9 mouse cellular contexts compared by ENCODE assay signal in the genomic region with DNA sequence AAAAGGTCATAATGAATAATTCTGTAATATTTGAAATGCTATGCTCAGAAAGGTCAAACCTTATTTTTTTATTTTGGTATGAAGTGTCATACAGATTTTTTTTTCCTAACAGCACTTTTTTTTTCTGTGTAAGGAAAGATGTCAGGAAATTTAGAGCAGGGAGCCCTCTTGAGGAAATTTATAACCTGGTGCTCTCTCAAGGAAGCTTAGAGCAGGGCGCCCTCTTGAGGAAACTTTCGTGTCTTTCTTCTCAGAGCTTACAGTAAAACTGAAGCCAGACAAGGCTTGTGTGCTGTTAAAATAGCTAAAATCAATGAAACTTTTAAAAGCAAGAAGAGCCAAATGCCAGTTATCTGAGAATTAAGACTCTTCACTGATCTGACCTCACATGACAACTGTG.
DNase-seq lines count a peak whose midpoint lies in the region; ATAC-seq and TF ChIP-seq lines count a peak whose summit lies in the region.
"Had no signal": no experiment of that assay in that cellular context is flagged by ENCODE, and none has a peak within 500 bp of the region (broad histone marks: within the 10 kb centered on the region; RNA-seq: fewer than 3 reads in every experiment).

No protein-coding gene starts in this region.

- H3K79me2 ChIP-seq in liver, adult 2 months (ENCODE audit: control insufficient read depth, insufficient read depth, low read length) = no peaks in the 10 kb centered on the region

- TF ChIP-seq POLR2A in liver, adult 2 months (IDR thresholded peaks at IDR 0.05; ENCODE audit: extremely low read depth, insufficient read depth, low read length) = no peak

- no peaks in the 10 kb centered on the region; the same call in 1 of the 2 replicates for H3K36me3 ChIP-seq in liver, adult 2 months (ENCODE audit: control insufficient read depth, insufficient read depth, low read length)
- H3K36me3 ChIP-seq in liver, embryonic 11.5 days (ENCODE audit: control insufficient read depth, insufficient read depth, low read length) = no peaks in the 10 kb centered on the region
- H3K36me3 ChIP-seq in limb, embryonic 11.5 days (ENCODE audit: control insufficient read depth, insufficient read depth, low read length) = no peaks in the 10 kb centered on the region

- H3K4me1 ChIP-seq in liver, adult 2 months (ENCODE audit: control insufficient read depth, insufficient read depth, low read length) = no peaks in the 10 kb centered on the region
- H3K4me1 ChIP-seq in liver, embryonic 11.5 days (replicated peaks; ENCODE audit: control insufficient read depth, insufficient read depth, low read length) = no peaks in the 10 kb centered on the region
- H3K4me1 ChIP-seq in limb, embryonic 11.5 days (ENCODE audit: control insufficient read depth, insufficient read depth, low read length) = no peaks in the 10 kb centered on the region
- H3K4me1 ChIP-seq: megakaryocyte, embryonic 14.5 days had no signal

- 7% methylated on average over 2 of the region's 2 CpGs for WGBS in liver, adult 2 months
- 5% methylated on average over 2 of the region's 2 CpGs for WGBS in liver, embryonic 11.5 days
- WGBS in limb, embryonic 11.5 days = 2% methylated on average over 2 of the region's 2 CpGs

- no peaks in the 10 kb centered on the region for H3K27me3 ChIP-seq in liver, adult 2 months (ENCODE audit: control insufficient read depth, insufficient read depth, low read length)
- no peaks in the 10 kb centered on the region for H3K27me3 ChIP-seq in liver, embryonic 11.5 days (replicated peaks; ENCODE audit: control insufficient read depth, insufficient read depth, low read length)
- H3K27me3 ChIP-seq in limb, embryonic 11.5 days (ENCODE audit: control insufficient read depth, insufficient read depth, low read length) = no peaks in the 10 kb centered on the region
- H3K27me3 ChIP-seq: megakaryocyte, embryonic 14.5 days had no signal

- H3K9ac ChIP-seq in liver, adult 2 months (ENCODE audit: low read depth, low read length) = no peak overlapping the region
- no peak overlapping the region for H3K9ac ChIP-seq in liver, embryonic 11.5 days (ENCODE audit: low read depth, low read length)
- no peak overlapping the region for H3K9ac ChIP-seq in limb, embryonic 11.5 days (ENCODE audit: low read length)

- H3K9me3 ChIP-seq in liver, embryonic 11.5 days (ENCODE audit: control insufficient read depth, low read length) = no peaks in the 10 kb centered on the region
- no peaks in the 10 kb centered on the region for H3K9me3 ChIP-seq in limb, embryonic 11.5 days (ENCODE audit: control insufficient read depth, low read length)

- no peak overlapping the region for H3K27ac ChIP-seq in liver, adult 2 months (replicated peaks; ENCODE audit: insufficient read depth, low read depth, low read length)
- no peak overlapping the region for H3K27ac ChIP-seq in liver, embryonic 11.5 days (ENCODE audit: low read depth, low read length)
- H3K27ac ChIP-seq in limb, embryonic 11.5 days (replicated peaks; ENCODE audit: low read depth, low read length) = no peak overlapping the region

- peak; percentile 71 for DNase-seq in liver, adult 2 months (ENCODE audit: extremely low read depth, low read depth, low spot score)
- no peak for DNase-seq in liver, embryonic 11.5 days (ENCODE audit: low spot score)
- peak; percentile 36 for DNase-seq in cerebellum, adult 11-12 months
- peak; percentile 70 for DNase-seq in forelimb bud, embryonic 11.5 days (ENCODE audit: low read depth, low spot score)
- peak; percentile 78 for DNase-seq in kidney, adult 9 months
- DNase-seq in limb, embryonic 11.5 days (ENCODE audit: low spot score) = peak; percentile 76
- DNase-seq in retina, adult 2 months (ENCODE audit: low read depth, low spot score) = peak; percentile 50
- peak; percentile 65 for DNase-seq in urinary bladder, postnatal 25 days (ENCODE audit: low spot score)

- ATAC-seq in liver, embryonic 11.5 days (replicated peaks; ENCODE audit: low FRiP score) = no peak
- ATAC-seq in limb, embryonic 11.5 days (ENCODE audit: insufficient number of reproducible peaks, low FRiP score, low TSS enrichment, low read depth) = no peak

- TF ChIP-seq CTCF in liver, adult 2 months (IDR thresholded peaks at IDR 0.05; ENCODE audit: low read depth, low read length) = peak; percentile 29

- no peak overlapping the region for H3K4me3 ChIP-seq in liver, adult 2 months (ENCODE audit: insufficient read depth, low read depth, low read length)
- no peak overlapping the region for H3K4me3 ChIP-seq in liver, embryonic 11.5 days (ENCODE audit: low read depth, low read length)
- no peak overlapping the region for H3K4me3 ChIP-seq in limb, embryonic 11.5 days (ENCODE audit: low read depth, low read length)
- H3K4me3 ChIP-seq: megakaryocyte, embryonic 14.5 days had no signal

- no peak overlapping the region for H3K4me2 ChIP-seq in liver, embryonic 11.5 days
- no peak overlapping the region for H3K4me2 ChIP-seq in limb, embryonic 11.5 days (ENCODE audit: low read depth, severe bottlenecking)
